Mouse (Mus musculus): ENCODE data around the gene Serpinh1.

GRCm38 (mm10) chr7:99365069-99365468 lies 12.0 kb upstream of the Serpinh1 start:
- TF ChIP-seq CTCF (IDR thresholded peaks at IDR 0.05; ENCODE audit: insufficient read depth, low read depth, low read length) (no peak), POLR2A (IDR thresholded peaks at IDR 0.05; ENCODE audit: insufficient read depth, low read depth, low read length) (no peak)
